Mouse (Mus musculus) neural tube, embryonic 11.5 days (tissue): ENCODE measurements at regions not wholly inside any gene's neighbourhood (a gene's known extent, or its start where the extent isn't known, plus 50 kb on each side); places are given as distances from the start of the nearest gene placed in this dataset.

ENCODE experiments used
- ATAC-seq: fragments of 200-750 bp; cut with Nextera tagmentation; 2 replicates; pipeline ENCODE4 v1.8.0; 2017; ENCODE audit warnings: moderate number of reproducible peaks, mild to moderate bottlenecking, moderate TSS enrichment, moderate library complexity; ENCODE audit not compliant: insufficient read depth, low FRiP score, low TSS enrichment
- DNase-seq: peaks from one replicate; pipeline ENCODE4 v3.0.0-alpha.2; 2015; ENCODE audit warnings: low spot score
- H3K27ac ChIP-seq: fragments of 300-500 bp; sonication (generic); 2 replicates; pipeline ENCODE4 v1.5.1; 2014; ENCODE audit warnings: low read depth, mild to moderate bottlenecking, low read length
- H3K27me3 ChIP-seq: fragments of 300-500 bp; sonication (generic); 2 replicates; pipeline ENCODE4 v1.6.1; 2014; ENCODE audit warnings: mild to moderate bottlenecking, low read length, mixed read lengths; ENCODE audit not compliant: control insufficient read depth, insufficient read depth
- H3K36me3 ChIP-seq: fragments of 300-500 bp; sonication (generic); 2 replicates; pipeline ENCODE4 v1.6.1; 2014; ENCODE audit warnings: mild to moderate bottlenecking, low read length, moderate library complexity, mixed read lengths; ENCODE audit not compliant: control insufficient read depth, insufficient read depth
- H3K4me1 ChIP-seq: fragments of 300-500 bp; sonication (generic); 2 replicates; pipeline ENCODE4 v1.6.1; 2014; ENCODE audit warnings: low read length, mixed read lengths; ENCODE audit not compliant: control insufficient read depth, insufficient read depth
- H3K4me2 ChIP-seq: fragments of 300-500 bp; sonication (generic); 2 replicates; pipeline ENCODE4 v1.6.1; 2014; ENCODE audit warnings: low read depth, mild to moderate bottlenecking, moderate library complexity
- H3K4me3 ChIP-seq: fragments of 300-500 bp; sonication (generic); 2 replicates; pipeline ENCODE4 v1.5.1; 2014; ENCODE audit warnings: low read depth, low read length
- H3K9ac ChIP-seq: fragments of 300-500 bp; sonication (generic); 2 replicates; pipeline ENCODE4 v1.6.1; 2014; ENCODE audit warnings: mild to moderate bottlenecking, low read length
- H3K9me3 ChIP-seq: fragments of 300-500 bp; sonication (generic); 2 replicates; pipeline ENCODE4 v1.6.1; 2016; ENCODE audit warnings: low read length; ENCODE audit not compliant: control insufficient read depth
- WGBS: fragments of 180-500 bp; shearing (Covaris S2); extraction: QIAGEN DNeasy Blood & Tissue Kit; methylation state at CpG from one replicate; pipeline ENCODE4 v1.1.7; 2014; 5-methylcytosine and 5-hydroxymethylcytosine counted together

DNA sequence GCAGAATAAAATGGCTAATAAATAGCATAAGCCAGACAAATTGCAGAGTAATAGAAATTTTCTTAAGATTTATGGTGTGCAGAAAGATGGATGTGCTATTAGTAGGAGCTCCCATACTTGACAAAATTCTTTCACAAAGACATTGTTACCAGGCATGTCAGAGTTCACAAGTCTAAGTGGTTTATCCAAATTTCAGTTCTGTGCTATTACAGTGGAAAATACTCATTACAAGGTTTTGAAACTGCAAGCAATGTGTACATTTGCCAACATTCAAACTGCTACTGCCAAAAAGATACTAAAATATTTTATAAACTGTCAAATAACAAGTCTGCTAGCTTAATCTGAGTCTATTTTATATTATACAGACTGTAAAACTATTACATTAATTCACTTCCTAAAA lies 1550.2 kb upstream of the Acvr2a start:
- H3K27me3 ChIP-seq = no peaks in the 10 kb centered on the region
- ATAC-seq = no peak
- H3K36me3 ChIP-seq = no peaks in the 10 kb centered on the region
- no peak overlapping the region for H3K9ac ChIP-seq
- no peak overlapping the region for H3K27ac ChIP-seq
- no peaks in the 10 kb centered on the region for H3K9me3 ChIP-seq
- H3K4me1 ChIP-seq = no peaks in the 10 kb centered on the region
- no peak overlapping the region for H3K4me2 ChIP-seq
- DNase-seq = no peak
- no peak overlapping the region for H3K4me3 ChIP-seq

DNA sequence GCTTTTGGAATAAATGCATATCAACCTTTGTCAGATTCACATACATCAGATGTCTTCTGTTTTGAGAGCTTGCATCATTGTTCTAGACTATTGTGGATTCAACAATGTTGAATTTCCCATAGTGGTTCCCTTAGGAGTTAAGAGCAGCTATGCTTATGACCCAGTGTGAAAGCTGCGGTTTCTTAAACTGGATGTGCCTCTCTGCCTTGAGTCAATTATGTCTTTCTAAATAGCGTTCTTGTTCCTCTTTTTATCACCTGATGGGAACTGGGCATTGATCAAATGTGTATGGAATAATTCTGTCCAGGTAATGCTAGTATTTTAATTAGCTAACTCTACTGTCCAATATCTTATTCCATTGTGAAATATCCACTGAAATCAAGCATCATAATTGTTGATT lies 1548.0 kb upstream of the Acvr2a start:
- Histone ChIP-seq H3K9me3 (no peaks in the 10 kb centered on the region), H3K4me2 (no peak overlapping the region), H3K4me3 (no peak overlapping the region), H3K9ac (no peak overlapping the region), H3K36me3 (no peaks in the 10 kb centered on the region), H3K27ac (no peak overlapping the region), H3K27me3 (no peaks in the 10 kb centered on the region), H3K4me1 (no peaks in the 10 kb centered on the region)
- ATAC-seq (no peak), DNase-seq (no peak)
- WGBS = 79% methylated on average over 2 of the region's 2 CpGs

DNA sequence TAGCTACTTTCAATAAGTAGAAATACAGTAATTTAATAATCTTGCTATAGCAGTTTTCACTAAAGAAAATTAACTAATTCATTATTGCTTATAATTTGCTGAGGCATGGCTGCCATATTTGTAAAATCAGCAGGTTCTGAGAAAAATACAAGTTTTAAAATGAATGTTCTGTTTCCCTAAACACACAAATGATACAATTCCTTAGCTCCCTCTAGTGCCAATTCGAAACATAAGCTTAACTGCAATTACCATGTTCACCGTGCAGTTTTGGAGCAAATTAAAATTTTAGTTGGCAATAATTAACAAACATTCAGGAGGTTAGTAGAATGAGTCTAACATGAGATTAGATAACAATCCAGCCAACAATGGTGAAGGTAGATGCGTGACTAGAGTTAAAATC lies 1518.4 kb upstream of the Acvr2a start:
- no peak for ATAC-seq
- no peak overlapping the region for H3K27ac ChIP-seq
- no peaks in the 10 kb centered on the region for H3K4me1 ChIP-seq
- no peak overlapping the region for H3K4me3 ChIP-seq
- H3K4me2 ChIP-seq = no peak overlapping the region
- no peaks in the 10 kb centered on the region for H3K9me3 ChIP-seq
- no peaks in the 10 kb centered on the region for H3K27me3 ChIP-seq
- no peaks in the 10 kb centered on the region for H3K36me3 ChIP-seq
- H3K9ac ChIP-seq = no peak overlapping the region
- 46% methylated on average over 3 of the region's 3 CpGs for WGBS
- DNase-seq = no peak

DNA sequence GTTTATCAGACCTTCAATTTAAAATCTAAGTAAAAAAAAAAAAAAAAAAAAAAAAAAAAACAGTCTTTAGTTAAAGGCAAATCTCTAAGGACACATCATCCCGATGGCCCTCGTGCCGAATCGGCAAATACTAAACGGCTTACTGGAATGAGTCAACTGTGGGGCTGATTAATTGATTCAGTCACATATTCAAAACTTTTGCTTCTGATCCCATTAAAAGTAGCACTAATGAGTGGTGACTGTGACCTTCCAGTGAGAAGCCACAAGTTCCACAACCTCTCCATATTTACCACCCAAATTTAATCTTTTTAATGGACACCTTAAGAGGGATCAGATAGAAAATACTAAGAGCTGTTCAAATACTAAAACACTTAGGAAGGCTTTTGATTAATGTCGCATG lies 1511.9 kb upstream of the Acvr2a start:
- no peak overlapping the region for H3K9ac ChIP-seq
- H3K36me3 ChIP-seq = no peaks in the 10 kb centered on the region
- no peak overlapping the region for H3K4me2 ChIP-seq
- H3K27ac ChIP-seq = no peak overlapping the region
- ATAC-seq (no peak), DNase-seq (no peak)
- H3K4me1 ChIP-seq = no peaks in the 10 kb centered on the region
- H3K27me3 ChIP-seq = no peaks in the 10 kb centered on the region
- H3K4me3 ChIP-seq = no peak overlapping the region
- WGBS = 85% methylated on average over 6 of the region's 6 CpGs
- no peaks in the 10 kb centered on the region for H3K9me3 ChIP-seq

DNA sequence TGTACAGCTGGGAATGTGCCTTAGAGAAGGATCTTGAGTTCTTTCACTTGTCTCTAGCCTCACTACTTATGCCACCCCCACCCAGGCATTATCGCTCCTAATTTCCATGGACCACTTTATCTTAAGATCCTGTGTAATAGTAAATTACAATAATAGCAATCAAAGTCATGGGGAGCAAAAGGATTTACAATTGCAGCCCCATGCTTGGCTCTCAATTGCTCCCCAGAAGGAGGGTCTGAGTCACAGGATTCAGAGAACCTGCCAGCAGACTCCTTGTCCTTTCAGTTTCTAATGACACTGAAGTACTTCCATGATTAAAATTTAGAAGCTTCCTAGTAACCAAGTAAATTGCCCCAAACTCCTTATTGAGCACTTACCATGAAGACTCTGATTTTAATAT lies 1483.3 kb upstream of the Acvr2a start:
- ATAC-seq = no peak
- no peak overlapping the region for H3K9ac ChIP-seq
- H3K27ac ChIP-seq = no peak overlapping the region
- no peak for DNase-seq
- no peak overlapping the region for H3K4me2 ChIP-seq
- no peaks in the 10 kb centered on the region for H3K27me3 ChIP-seq
- H3K4me3 ChIP-seq = no peak overlapping the region
- no peaks in the 10 kb centered on the region for H3K36me3 ChIP-seq
- no peaks in the 10 kb centered on the region for H3K4me1 ChIP-seq
- WGBS = 58% methylated on average over 1 of the region's 1 CpGs
- H3K9me3 ChIP-seq = no peaks in the 10 kb centered on the region

DNA sequence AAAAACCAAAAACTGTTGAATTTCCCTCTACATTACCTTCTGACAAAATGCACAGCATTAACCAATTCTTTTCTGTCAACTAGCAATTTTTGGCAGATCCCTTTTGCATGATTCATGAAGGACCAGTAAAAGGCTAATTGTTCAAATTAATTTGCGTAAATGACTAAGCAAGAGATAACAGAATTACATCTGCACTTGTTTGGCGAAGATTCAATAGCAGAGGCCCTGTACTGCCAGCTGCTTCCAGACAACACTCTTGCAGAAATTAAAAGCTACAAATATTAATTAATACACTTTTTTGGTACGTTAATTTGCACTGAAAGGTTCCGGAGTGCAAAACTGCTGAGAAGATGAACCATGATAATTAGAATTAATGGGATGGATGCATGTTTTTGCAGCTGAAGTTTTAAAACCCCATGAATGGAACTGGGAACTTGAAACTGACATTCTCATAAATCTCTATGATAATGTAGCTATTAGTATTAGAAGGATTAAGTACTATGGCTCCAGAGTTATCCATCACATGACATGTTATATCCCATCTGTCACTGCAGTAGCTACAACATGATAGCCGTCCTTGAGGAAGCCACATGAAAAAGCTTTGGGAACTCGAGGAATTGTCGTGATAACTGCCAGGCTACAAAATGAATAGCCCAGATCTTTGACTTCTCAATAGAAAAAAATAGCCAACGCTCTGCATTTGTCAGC lies 1479.3 kb upstream of the Acvr2a start:
- H3K9me3 ChIP-seq = no peaks in the 10 kb centered on the region
- H3K36me3 ChIP-seq = no peaks in the 10 kb centered on the region
- H3K4me1 ChIP-seq = no peaks in the 10 kb centered on the region
- no peak overlapping the region for H3K27ac ChIP-seq
- DNase-seq = no peak
- WGBS = 58% methylated on average over 8 of the region's 8 CpGs
- H3K27me3 ChIP-seq = no peaks in the 10 kb centered on the region
- ATAC-seq = peak; percentile 51; the same call in 1 of the 2 replicates
- H3K4me2 ChIP-seq = no peak overlapping the region
- no peak overlapping the region for H3K4me3 ChIP-seq
- no peak overlapping the region for H3K9ac ChIP-seq

DNA sequence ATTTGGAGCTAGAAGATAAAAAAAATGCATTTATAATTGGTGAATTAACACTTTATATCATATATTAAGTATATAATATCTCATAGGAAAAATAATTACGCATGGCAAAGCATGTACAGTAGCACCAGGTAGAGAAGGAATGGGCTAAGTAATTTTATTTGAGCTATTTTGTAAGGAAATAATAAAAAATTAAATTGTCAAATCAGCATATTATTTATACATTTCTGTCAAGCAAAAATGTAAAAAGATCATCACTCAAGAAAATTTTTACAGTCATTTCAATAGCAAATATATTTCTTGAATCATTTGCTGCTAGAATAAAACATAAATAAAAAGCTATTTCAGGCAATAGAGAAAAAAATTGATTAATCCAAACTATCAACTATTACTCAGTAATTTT lies 1450.4 kb upstream of the Acvr2a start:
- Histone ChIP-seq H3K36me3 (no peaks in the 10 kb centered on the region), H3K4me3 (no peak overlapping the region), H3K27ac (no peak overlapping the region), H3K27me3 (no peaks in the 10 kb centered on the region), H3K9me3 (no peaks in the 10 kb centered on the region), H3K9ac (no peak overlapping the region), H3K4me2 (no peak overlapping the region), H3K4me1 (no peaks in the 10 kb centered on the region)
- 85% methylated on average over 1 of the region's 1 CpGs for WGBS
- no peak for DNase-seq
- no peak for ATAC-seq

DNA sequence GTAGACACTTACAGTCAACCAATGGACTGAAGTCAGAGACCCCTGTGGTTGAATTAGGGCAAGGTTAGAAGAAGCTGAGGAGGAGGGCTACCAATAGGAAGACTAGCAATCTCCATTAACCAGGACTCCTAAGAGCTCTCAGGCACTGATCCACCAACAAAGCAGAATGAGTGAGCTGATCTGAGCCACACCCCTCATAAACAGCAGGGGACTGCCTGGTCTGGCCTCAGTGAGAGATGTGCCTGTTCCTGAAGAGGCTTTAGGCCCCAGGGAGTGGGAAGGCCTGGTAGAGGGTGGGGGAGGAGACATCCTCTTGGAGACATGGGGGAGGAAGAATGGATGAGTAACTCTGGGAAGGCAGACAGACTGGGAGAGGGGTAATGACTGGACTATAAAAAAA lies 1445.6 kb upstream of the Acvr2a start:
- Histone ChIP-seq H3K4me1 (no peaks in the 10 kb centered on the region), H3K9ac (no peak overlapping the region), H3K36me3 (no peaks in the 10 kb centered on the region), H3K27me3 (no peaks in the 10 kb centered on the region), H3K4me2 (no peak overlapping the region), H3K9me3 (no peaks in the 10 kb centered on the region), H3K4me3 (no peak overlapping the region), H3K27ac (no peak overlapping the region)
- no peak for ATAC-seq
- DNase-seq = no peak
